Mouse (Mus musculus) ovary, postnatal 36 days (tissue): ENCODE results near the gene Rxra.

Source experiments
- DNase-seq: peaks from one replicate; pipeline ENCODE4 v3.0.0; 2022; ENCODE audit warnings: low spot score, mixed read lengths

Rxra gene

DNA sequence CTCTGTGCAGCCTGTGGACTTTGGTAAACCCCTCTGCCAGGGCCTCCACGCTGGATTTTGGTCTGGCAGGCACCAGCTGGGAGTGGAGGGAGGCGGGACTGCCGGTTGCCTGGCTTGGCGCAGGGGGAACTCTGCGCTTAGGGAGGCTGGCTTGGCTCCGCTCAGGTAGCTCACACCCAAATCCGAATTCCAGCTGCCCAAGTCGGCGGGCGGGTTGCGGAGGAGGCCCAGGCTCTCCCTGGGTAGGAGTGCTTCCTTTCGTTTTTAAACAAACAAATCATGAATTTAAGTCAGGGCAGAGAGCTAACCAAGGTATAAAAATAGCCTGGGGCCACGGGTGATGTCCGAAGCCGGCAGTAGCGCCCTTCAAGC lies at the start of gene Rxra:
TSS of gene Rxra (plus strand) at position 335 of the 372 bp plus-strand sequence.
- peak; percentile 76 for DNase-seq

DNA sequence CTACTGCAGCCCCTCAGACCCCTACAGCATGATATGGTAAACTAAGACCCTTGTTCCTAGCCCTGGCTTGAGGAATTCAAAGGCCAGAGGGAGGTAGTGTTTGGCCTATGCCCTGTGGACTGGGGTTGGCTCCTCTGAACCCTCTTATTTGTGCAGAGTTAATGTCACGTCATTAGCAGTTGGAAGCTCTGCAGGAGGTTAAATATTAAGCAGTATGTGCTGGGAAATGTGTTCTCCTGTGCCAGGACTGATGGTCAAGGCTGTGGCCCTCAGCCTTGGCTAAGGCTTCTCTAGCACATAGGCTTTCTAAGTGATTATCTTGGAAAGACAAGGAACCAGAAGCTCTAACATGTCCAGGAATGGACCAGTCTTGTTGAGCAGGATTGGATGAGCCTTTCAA lies 49.6 kb upstream of the Rxra start:
- no peak for DNase-seq

DNA sequence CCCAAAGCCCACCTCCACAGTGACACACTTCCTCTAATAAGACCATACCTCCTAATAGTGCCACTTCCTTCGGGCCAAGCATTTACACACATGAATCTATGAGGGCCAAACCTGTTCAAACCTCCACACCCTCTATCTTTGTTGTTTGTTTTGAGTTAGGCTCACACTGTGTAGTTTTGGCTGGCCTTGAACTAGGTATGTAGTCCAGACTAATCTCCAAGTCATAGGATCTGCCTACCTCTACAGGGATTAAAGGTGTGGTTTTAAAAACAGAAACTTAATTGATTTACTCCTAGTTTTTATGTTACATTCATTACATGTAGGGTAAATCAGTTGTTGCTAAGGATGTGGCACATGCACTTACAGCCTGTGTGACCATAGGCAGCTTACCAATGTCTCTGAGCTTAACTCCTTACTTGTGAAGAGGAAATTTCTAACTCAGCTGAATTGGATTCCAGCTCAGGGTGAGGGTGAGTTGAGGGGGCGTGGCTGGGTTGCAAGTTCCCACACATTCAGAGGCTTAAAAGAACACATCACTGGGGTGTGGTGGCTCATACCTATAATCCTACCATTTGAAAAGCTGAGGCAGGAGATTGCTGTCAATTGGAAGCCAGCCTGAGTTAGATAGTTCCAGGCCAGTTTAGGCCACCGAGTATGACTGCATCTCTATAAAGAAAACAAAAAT lies 45.5 kb upstream of the Rxra start:
- DNase-seq: no peak

DNA sequence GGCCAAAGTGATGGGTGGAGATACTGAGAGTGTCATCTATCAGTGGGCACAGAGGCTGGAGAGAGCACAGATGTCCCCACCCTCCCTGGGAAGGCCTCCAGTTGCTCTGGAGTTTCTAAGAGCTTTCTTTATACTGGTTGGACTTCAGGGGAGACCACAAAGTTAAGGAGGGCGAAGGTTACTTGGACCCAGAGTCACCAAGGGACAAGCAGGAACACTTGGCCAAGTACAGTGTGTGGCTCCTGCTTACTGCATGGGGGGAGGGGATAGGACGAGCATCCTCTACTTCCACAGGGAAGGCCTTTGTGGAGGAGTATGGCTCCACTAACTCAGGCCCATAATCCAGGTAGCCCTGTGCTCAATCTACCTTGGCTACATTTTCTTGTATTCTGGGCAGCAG lies 42.8 kb upstream of the Rxra start:
- DNase-seq: no peak

DNA sequence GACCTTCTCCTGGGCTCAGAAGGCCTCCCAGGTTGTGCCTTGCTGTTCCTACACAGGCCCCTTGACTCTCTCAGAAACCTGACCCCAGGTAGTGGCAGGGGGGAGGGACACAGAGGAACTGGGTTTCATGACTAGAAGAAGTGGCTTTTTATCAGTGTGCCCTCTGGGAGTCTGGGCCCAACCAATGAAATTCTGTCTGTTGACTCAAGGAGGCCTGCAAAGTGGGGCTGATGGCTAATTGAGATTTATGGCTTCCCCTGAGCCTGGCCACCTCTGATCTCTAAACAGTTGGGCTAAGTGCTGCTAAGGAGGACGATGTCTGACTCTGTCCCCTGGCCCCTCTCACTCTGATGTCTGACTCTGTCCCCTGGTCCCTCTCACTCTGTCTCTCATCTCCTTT lies 42.2 kb upstream of the Rxra start:
- no peak for DNase-seq

DNA sequence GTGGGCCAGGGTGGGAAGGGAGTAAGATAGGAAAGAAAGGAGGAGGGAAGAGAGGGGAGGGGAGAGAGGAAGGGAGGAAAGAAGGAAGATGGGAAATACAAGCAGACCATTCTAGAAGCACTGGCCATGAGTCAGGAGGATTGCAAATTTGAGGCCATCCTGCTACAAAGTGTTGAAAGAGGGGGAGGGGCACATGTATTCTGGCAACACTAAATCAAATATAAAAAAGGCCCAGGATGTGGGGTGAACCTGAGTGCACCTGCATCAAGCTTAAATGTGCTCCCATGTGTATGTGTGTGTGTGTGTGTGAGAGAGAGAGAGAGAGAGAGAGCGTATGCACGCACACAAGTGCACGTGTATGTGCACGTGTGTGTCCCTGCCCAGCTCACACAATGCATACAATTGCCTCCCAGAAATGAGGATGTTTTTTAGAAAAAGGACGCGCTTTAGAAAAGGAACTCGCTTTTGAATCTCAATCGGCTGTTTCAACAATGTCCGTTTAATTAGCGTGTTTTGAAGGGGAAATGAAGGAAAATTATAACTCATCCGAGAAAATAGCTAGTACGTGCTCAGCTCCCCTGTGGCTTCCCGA lies 41.0 kb upstream of the Rxra start:
- no peak for DNase-seq

DNA sequence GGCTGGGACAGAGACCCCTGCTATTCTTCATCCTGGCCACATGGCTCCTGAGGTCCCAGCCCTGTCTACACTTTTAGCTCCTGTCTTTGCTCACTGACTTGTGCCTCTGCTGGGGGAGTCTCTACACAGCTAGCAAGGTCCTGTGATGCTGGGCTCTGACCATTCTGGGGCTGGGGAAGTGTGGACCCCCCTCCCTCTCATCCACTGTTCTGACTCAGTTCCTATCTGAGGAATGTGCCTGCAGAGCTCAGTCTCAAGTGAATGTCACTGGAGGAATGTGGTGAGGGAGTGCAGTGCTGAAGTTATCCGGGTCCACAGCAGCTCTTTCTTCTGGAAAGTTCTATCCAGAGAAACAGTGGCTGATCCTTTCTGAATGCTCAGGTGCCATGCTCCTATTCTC lies 39.4 kb upstream of the Rxra start:
- no peak for DNase-seq

DNA sequence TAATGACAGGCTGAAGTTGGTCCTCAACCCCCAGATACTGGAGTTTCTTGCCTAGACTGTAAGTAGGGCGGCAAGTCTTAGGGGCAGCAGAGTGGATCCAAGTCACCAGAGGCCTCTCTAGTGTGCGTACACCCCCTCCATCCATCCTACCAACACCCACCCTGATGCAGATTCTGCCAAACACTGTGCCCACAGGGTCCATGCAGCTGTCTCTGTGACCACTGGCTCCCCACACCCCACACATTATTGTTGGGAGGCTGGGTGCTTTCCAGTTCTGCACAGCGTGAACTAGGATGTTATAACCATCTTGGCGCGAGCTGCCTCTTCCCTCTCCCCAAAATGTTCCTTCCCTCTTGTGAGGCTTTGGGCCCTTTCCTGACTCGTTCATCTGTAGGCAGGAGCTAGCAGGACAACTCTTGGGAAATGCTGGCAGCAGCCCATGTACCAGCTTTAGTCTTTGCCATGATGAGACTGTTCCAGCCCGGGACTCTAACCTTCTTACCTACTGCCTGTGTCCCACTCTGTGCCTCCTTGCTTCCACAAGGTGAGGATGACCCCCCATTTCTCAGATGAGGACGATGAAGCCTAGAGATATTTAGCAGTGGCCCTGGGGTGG lies 38.9 kb upstream of the Rxra start:
- DNase-seq: no peak

DNA sequence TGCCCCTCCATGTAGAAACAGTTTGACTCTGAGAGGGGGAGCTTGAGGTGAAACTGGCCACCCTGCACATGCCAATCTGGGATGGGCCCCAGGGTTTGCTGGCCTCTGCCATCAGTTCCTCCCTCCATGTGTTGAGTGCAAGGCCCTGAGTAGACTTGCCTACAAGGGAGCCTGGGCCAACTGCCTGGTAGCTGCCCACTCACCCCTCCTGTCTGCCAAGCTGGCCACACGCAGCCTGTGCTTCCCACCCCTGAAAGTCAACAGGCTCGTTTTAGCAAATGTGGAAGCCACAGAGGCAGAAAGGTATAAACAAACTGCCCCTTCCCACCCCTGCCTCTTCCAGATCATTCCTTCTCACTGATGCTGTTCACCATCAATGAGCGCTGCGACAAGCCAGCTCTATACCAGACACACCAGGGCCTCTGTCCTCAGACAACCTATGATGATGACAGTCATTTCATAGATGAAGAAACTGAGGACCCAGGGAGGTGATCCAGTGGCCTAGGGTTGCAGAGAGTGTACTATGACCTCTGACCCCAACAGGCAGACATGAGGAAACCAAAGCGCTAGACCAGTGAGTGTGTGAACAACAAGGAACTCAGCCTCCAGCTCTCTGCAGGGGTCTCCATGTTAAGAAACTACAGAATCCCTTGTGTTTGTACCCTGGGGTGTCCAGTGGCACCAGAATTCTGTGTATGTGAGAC lies 36.5 kb upstream of the Rxra start:
- DNase-seq: no peak

DNA sequence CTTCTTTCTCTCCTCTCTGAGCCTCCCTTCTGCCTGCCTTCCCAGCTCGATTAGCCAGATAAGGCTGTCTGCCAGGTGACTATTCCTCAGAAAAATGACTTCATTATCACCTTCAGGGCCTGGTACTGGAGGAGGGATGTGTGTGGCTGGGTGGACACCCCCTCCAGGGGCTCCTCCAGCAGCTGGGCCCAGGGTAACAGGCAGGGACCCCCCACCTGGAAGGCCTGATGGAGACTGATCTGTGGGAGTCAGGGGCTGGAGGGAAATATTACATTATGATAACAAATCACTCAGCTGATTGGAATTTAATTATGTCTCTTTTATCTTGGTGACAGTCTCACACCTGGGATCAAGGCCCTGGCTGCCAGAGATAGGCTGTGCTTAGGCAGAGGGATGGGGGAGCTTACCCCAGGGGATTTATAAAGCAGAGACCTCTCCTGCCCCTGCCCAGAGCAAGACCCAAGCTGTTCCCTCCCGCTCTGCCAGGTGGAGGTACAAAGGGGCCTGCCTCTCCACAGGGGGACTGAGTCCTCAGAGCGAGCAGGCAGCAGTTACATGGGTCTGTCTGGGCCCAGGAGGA lies 35.2 kb upstream of the Rxra start:
- no peak for DNase-seq

DNA sequence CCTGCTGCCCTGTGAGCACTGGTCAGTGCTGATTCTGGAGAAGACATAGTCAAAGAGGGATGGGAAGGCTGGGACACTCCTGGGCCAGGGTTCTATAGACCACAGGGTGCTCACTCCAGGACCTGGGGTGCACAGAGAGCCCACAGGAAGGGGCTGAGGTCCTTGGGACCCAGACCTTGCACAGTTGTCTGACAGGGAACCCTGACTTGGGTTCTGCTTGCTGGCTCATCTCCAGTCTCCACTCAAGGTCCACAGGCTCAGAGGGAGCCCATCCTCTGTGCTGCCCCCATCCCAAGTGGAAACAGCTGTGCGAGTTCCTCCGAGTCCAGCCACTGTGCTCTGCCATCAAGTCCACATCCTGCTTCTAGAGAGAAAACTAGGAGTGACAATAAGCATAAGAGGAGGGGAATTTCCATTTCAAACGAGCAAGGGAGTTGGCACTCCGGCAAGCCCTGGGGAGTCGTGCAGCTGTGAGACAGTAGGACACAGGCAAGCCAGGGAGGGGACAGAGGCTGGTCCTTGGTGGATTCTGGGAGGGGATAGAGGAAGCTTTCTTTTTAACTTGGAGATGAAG lies 31.6 kb upstream of the Rxra start:
- no peak for DNase-seq

DNA sequence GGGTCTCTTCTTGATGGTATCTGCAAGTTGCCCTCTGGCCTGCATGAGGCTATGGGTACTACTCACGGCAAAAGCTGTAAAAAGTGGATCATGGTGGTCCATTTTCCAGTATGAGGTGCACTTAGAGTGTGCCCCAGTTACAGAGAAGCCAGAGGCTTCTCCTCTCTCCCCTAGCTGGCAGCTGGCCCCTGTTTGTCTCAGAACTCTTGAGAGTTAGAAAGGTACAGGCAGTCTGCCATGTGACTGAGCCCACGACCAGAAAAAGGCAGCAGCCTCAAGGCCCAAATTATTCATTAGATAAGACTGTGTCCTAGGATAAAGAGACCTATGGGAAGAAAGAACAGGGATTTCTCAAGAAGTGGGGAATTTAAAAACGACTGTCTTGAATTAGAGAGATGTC lies 30.8 kb upstream of the Rxra start:
- no peak for DNase-seq

DNA sequence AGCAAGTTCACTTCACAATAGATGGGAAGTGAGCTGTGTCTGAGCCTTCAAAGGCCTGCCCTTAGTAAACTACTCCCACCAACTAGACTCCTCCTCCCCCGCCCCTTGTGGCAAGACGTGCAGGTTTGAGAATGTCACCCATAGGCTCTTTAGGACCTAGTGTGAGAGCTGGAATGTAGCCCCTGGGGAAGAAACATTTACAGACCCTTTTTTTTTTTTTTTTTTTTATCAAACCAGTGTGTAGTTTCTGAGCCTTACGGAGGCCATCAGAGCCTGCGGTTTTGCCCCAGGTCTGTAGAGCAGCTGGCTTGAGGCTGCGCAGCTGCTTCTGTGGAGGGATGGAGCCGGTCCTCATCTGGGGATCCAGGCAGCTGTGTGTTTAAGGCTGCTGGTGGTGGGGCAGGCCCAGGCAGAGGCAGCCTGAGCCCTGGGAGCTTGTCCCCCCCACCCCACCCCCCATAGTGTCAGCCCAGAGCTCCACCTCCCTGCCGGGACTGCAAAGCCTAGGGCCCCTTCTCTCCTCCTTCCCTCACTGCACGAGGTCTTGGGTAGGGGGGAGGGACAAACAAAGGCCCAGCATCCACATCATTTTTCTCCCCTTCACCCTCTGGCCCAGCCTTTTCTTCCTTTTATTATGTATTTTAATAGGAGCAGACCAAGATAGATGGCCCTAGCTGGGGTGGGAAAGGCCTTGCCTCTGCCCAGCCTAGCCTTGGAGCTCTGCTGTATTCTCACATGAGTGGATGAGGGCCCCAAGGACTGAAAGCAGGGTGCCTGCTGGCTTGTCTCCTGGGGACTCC lies 26.2 kb upstream of the Rxra start:
- DNase-seq: no peak

DNA sequence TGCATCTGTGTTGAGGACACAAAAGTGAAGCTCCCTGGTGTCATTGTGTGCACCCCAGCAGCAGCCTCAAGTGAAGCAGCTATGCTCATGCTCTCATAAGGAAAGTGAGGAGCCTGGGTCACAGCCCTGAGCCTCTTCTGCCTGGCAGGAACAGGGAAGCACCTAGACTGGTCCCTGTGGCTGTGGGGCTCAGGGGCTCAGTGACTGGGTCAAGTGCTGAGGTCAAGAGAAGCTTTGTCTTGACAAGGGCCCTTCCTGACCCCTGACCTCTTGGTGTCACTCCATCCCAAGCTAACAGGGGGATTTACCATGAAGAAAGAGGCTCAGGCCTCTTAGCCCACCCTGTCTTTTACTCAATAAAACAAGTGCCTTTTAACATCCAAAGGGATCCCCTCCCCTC lies 25.2 kb upstream of the Rxra start:
- no peak for DNase-seq

DNA sequence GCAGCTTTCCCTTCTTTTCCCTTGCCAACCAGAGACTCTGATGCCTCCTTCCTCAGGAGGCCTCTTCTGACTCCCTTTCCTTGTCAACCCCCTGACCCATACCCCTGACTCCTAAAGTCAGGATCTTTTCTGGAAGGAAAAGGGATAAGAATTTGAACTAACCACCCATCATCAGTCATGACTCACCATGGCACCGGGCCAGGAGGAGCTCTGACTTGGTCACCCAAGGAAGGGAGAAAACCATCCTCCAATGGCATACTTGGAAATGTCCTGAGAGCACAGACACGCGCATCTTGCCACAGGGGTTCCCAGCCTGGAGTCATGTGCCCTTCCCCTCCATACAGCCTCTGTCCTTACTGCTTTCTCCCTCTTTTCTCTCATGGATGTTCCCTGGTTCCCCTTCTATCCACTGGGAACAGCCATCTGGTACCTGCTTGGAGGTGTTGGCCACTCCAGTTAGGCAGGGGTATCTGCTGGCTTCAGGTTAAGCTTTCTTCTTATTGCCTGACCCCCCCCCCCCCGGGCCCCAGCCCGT lies 22.7 kb upstream of the Rxra start:
- no peak for DNase-seq

DNA sequence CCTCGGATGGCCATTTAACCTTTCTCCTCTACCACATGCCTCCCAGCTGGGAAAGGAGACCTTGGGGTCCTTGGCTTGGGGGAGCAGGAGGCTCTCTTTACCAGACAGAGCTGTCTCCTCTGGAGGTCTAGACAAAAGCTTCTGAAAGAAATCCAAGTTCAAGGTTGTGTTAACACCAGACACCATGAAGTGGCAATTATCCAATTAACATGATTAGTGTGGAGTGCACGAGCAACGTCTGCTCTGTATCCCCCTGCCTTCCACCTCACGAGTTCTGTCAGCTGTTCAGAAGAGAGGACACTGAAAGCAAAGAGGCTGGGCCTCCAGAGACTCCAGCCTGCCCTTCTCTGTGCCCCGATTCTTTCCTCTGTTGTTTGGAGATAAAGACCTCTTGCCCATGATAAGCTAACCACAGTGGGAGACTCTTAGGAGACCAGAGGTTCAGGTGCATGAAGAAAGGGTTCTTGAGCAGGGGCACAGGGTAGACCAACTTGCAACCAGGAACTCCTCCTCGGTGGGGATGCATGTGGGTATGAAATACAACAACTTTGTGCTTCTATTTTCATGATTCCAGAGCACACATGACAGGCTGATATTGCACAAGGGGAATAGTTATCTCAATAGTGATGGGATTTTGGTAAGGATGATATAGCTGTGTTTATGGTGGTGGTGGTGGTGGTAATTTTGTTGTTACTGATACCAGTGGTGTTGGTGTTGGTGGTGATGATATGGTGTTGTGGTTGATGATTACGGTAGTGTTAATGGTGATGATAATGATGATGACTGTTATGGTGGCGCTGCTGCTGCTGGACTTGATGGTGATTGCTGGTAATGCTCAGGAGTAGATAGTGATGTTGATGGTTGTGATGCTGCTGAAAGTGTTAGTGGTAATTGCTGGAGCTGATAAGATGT lies 21.7 kb upstream of the Rxra start:
- DNase-seq: no peak

DNA sequence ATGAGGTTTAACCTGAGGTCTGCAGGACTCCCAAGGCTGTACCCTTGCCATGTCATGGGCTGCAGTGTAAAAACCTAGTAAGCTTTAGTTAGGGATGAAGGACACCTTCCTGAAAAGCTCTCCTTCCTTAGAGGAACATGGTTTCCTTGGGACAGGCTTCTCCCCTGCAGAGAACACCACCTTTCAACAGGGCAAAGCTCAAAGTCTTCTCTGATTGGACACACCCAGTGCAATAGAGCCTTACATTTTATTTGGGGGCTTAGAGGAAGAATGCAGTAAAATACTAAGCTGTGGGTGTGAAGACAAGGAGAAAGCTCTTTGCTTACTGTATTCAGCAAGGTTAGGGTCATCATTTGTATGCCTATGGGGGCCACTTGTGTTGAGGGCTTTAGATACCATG lies 19.7 kb upstream of the Rxra start:
- DNase-seq: no peak

DNA sequence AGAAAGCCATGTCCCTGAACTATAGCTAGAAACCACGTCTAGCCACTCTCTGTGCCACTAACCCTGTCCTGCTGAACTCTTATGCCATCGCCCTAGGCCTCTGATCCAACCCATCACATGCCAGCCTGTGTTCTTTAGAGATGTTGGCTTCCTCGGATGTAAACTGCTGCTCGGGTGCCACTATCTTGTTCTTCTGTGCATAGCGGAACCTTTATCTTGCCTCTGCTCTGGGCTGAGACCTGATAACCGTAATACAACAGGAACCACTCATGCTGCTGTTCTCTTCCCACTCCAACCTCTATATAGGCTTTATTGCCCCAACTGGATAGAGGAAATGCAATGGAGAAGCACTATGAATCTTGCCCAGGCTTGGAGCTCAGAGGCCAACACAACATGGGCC lies 11.0 kb upstream of the Rxra start:
- no peak for DNase-seq

DNA sequence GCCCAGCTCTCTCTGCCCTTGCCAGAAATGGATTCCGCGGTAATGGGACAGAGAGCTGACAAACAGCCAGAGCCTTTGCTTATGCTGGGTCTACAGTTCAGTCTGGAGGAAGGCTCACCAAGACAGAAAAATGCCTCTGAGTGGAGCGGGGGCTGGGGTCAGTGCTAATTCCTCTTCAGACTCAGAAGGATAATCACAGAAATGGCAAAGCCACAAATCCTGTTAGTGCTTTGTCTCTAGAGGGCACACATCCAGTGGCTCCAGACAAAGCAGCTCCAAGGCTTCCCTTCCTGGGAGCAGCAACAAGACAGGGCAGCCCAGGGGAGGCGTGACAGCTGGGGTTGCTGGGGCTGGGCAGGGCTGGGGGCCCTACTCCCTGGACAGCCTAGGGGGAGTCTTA lies 9.5 kb upstream of the Rxra start:
- no peak for DNase-seq

DNA sequence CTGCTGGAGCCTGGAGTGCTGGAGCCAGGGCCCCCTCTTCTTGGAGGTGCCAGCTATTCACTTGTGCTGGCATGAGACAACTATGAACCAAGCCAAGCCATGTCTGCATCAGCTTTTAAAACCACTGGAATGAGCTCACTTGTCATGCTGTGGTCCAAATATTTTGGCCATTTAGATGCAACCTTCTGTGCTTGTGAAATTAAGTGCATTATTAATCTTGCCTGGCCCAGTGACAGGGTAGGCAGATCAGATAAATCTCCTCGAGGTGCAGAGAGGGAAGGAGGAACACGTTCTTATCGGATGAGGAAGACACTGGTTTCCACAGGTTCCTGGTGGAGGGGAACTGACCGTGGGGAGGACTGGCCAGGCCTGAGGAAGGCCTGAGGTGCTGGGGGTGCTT lies 8.6 kb upstream of the Rxra start:
- DNase-seq: no peak
